Mouse (Mus musculus) testis, postnatal 14 days (tissue): ENCODE results near the gene Itpr3.
A peak's percentile ranks its signal among the peaks of the same experiment; 100 is the strongest.

Experiments
- DNase-seq: peaks from one replicate; pipeline ENCODE4 v3.0.0; 2021; ENCODE audit warnings: low spot score

The Itpr3 gene

DNA sequence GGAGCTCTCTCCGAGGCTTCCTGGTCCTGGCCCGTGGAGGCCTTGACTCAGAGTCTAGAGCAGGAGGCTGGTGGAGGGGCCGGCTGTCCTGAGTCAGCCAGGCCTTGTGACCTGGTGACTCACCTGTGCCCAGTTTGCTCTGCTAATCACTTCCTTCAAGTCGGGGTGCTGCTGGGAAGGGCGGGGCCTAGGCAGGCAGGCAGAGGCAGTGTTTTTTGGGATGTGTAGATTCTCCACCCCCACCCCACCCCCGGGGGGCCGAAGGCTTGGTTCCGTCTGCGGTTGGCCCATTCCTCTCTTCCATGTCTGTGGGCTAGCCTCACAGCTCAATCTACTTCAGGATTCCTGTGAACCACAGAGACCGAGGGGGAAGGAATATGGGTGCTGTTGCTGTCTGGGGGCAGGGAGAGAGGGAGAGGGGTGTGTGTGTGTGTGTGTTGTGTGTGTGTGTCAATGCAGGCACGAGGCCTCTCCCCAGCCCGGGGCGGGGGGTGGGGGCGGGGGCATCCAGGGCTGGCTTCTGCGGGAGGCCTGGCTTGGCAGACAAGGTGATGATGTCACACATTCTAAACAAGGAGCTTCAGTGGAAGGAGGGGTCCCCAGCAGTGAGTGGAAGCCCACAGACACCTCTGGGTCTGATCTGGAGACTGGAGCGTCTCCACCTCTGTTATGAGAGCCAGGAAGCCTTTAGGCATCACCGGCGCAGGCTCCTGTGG, 18.6 kb upstream of the Itpr3 start:
- no peak for DNase-seq

- DNase-seq: no peak
Measured at GRCm38 (mm10) chr17:27039432-27040102, 17.5 kb upstream of the Itpr3 start.

- DNase-seq: no peak
Measured at GRCm38 (mm10) chr17:27040304-27041045, 16.6 kb upstream of the Itpr3 start.

DNA sequence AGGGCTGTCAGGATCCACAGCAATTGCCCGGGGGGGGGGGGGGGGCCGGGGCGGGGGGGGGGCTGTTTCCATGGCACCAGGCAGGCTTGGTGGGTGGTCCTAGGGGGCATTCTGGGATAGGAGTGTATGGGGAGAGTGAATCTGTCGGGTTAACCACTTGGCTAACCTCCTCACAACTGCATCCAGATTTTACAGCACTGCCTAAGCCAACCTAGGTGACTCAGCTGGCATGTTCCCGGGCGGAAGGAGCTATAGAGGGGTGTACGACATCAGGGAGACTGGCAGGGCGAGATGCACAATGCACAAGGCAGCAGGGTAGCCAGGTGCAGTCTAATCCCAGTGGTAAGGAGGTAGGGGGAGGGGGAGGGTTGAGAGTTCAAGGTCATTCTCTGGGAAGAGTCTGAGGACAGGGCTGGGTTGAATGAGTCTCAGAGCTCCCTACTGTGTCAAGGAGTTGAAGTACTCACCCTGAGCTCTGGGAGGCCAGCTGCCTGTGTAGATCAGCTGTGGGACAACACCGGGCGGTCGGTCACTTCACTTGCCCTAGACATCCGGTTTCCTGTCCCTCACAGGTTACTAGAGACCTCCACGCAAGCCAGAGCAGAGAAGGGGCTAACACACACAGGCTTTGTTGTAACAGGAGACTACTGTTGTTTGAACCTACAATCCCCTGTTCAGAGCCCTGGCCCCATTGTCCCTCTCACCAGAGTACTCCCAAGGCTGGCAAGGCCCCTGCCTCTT, 15.9 kb upstream of the Itpr3 start:
- DNase-seq: no peak

- no peak for DNase-seq
Measured at GRCm38 (mm10) chr17:27041787-27042055, 15.4 kb upstream of the Itpr3 start.

GRCm38 (mm10) chr17:27042840-27043239, 14.3 kb upstream of the Itpr3 start:
- DNase-seq: no peak

- DNase-seq: no peak
Measured at GRCm38 (mm10) chr17:27045164-27045563, 11.9 kb upstream of the Itpr3 start.

- DNase-seq: no peak
Measured at GRCm38 (mm10) chr17:27047762-27048444, 9.2 kb upstream of the Itpr3 start.

DNA sequence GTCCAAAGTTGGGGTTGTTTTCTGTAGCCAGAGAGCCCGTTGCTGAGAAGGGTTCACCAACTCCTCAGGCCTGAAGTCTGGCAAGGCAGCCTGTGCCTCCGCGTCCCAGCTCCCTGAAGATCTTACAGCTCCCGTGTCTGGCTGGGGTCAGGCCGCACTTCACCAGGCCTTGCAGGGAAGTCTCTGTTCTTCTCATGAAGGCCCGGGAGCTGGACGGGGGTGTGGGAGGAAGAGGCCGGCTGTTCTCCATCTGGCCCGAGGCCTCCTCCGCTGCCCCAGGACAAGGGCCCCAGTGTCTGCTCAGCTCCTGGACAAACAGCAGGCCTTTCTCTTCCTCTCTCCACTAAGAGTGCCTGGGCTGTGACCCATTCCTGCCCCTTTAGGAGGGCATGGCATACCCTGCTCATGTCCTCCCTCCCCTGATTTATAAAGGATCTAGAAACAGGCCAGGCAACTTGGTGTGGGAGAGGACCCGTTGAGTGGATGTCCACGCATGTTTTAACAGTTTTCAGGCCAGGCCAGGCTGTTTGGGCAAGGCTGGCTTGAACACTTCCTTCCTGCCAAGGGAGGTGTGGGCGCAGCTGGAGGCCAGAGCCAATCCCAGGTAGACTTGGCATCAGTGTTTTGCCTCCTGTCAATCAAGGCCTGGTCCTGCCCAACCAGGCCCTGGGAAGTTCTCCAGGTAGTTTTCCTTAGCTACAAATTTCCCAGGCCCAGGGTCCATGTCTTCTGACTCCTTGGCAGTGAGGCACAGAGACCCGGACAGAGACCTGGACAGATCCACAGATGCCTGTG, 8.5 kb upstream of the Itpr3 start:
- DNase-seq: peak; percentile 87

DNA sequence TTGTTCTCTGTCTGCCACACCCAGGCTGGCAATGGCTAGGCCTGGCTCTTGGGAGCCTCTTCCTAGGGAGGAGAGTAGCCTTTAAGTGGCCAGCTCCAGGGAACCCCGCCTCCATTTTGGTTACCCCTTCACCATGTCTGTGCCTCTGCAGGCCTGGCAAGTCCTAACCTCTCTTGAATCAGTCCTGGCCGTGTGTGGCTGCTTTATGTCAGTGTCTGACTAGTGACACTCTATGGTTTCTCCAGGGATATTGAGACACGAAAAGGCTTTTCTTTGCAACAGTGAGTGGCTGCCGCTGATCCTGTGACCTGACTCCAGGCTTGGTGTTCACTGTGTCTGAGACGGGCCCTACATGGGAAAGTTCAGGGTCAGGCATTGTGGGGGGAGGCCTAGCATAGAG, 6.3 kb upstream of the Itpr3 start:
- no peak for DNase-seq

GRCm38 (mm10) chr17:27051514-27051913, 5.6 kb upstream of the Itpr3 start:
- DNase-seq: no peak

- DNase-seq: peak; percentile 56
Measured at GRCm38 (mm10) chr17:27056170-27056569, 934 bp upstream of the Itpr3 start.

- DNase-seq: no peak
Measured at GRCm38 (mm10) chr17:27057517-27058055, 482 bp downstream of the Itpr3 start.

GRCm38 (mm10) chr17:27060698-27061097, 3.6 kb downstream of the Itpr3 start:
- DNase-seq: no peak

- no peak for DNase-seq
Measured at GRCm38 (mm10) chr17:27061727-27062126, 4.6 kb downstream of the Itpr3 start.

- DNase-seq: no peak
Measured at GRCm38 (mm10) chr17:27062684-27063083, 5.6 kb downstream of the Itpr3 start.

- DNase-seq: no peak
Measured at GRCm38 (mm10) chr17:27063717-27064116, 6.6 kb downstream of the Itpr3 start.

- DNase-seq: no peak
Measured at GRCm38 (mm10) chr17:27064195-27064594, 7.1 kb downstream of the Itpr3 start.

DNA sequence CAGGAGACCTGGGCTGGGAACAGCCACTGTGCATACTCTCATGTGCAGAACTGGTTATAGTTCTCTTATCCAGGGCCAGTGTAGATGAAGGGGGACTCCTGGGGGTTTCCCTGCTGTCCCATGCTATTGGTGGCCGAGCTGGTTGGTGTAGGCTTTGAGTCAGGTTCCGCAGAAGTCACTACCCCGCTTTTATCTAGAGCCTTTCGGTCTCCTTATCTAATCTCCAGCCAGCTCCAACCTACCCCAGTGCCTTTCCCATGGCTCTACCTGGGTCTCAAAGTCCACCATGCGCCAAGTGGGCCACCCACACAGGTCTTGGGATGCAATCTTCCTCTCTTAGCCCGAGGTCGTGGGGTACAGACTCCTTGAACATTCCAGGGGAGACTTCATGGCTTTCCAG, 9.0 kb downstream of the Itpr3 start:
- DNase-seq: no peak

DNA sequence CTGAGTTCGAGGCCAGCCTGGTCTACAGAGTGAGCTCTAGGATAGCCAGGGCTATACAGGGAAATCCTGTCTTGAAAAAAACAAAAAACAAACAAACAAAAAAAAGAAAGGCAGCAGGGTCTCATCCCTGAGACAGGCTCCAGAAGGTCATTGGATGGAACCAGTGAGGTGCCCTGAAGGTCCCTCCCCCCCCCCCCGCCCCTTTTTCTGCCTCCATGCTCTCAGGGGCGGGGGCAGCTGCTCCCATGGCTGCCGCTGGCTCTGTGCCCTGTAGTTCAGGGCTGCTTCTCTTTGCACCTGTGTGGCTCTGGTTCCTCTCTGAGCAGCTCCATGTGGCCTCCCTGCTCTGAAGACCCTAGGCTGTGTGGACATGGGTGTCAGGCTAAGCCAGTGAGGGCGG, 12.0 kb downstream of the Itpr3 start:
- no peak for DNase-seq

GRCm38 (mm10) chr17:27070913-27071312, 13.8 kb downstream of the Itpr3 start:
- no peak for DNase-seq
